Mouse (Mus musculus) forebrain, embryonic 14.5 days (tissue): ENCODE data around the gene Epha3. TPM values are rescaled to one million over a fixed set of nuclear protein-coding genes. Genes with fewer than 3 reads are reported as not detected.

Experiments used
- ATAC-seq: fragments of 200-750 bp; cut with Nextera tagmentation; 2 replicates; pipeline ENCODE4 v1.8.0; 2017; ENCODE audit warnings: mild to moderate bottlenecking, moderate library complexity
- DNase-seq: peaks from one replicate; pipeline ENCODE4 v3.0.0-alpha.2; 2015; ENCODE audit warnings: low spot score
- H3K27ac ChIP-seq: fragments of 300-500 bp; sonication (generic); 2 replicates; pipeline ENCODE4 v1.5.1; 2014; ENCODE audit warnings: low read depth, mild to moderate bottlenecking, control low read depth, low read length, moderate library complexity
- H3K27me3 ChIP-seq: fragments of 300-500 bp; sonication (generic); replicated peaks from 2 replicates; pipeline ENCODE4 v1.6.1; 2014; ENCODE audit warnings: low read length, control low read depth, mixed read lengths; ENCODE audit not compliant: control insufficient read depth, insufficient read depth
- H3K36me3 ChIP-seq: fragments of 300-500 bp; sonication (generic); 2 replicates; pipeline ENCODE4 v1.6.1; 2014; ENCODE audit warnings: low read length, control low read depth; ENCODE audit not compliant: control insufficient read depth, insufficient read depth
- H3K4me1 ChIP-seq: fragments of 300-500 bp; sonication (generic); 2 replicates; pipeline ENCODE4 v1.6.1; 2014; ENCODE audit warnings: antibody characterized with exemption, low read length, control low read depth; ENCODE audit not compliant: control insufficient read depth, insufficient read depth
- H3K4me2 ChIP-seq: fragments of 300-500 bp; sonication (generic); 2 replicates; pipeline ENCODE4 v1.6.1; 2014; ENCODE audit warnings: mild to moderate bottlenecking, control low read depth, low read length
- H3K4me3 ChIP-seq: fragments of 300-500 bp; sonication (generic); 2 replicates; pipeline ENCODE4 v1.5.1; 2014; ENCODE audit warnings: low read depth, low read length, control low read depth
- H3K9ac ChIP-seq: fragments of 300-500 bp; sonication (generic); 2 replicates; pipeline ENCODE4 v1.6.1; 2014; ENCODE audit warnings: mild to moderate bottlenecking, low read length, control low read depth, moderate library complexity
- H3K9me3 ChIP-seq: fragments of 300-500 bp; sonication (generic); replicated peaks from 2 replicates; pipeline ENCODE4 v1.6.1; 2016; ENCODE audit warnings: low read length, control low read depth, mixed read lengths; ENCODE audit not compliant: control insufficient read depth
- WGBS: fragments of 180-500 bp; shearing (Covaris S2); extraction: QIAGEN DNeasy Blood & Tissue Kit; methylation state at CpG from one replicate; pipeline ENCODE4 v1.1.7; 2014; 5-methylcytosine and 5-hydroxymethylcytosine counted together
- polyA plus RNA-seq: library from polyadenylated mRNA; unstranded; fragments of >200 nt; fragmentation: Nextera tagmentation; extraction: Ambion mirVana; gene quantifications from 2 replicates; pipeline ENCODE4 v1.2.1, GENCODE M21; 2014

Epha3 gene
- polyA plus RNA-seq, 1 experiment from 2014 or later = 68.7 TPM

- Histone ChIP-seq H3K9ac (no peak overlapping the region), H3K4me3 (no peak overlapping the region), H3K9me3 (no peaks in the 10 kb centered on the region), H3K4me1 (peaks cover 16% of the 10 kb centered on the region), H3K36me3 (no peaks in the 10 kb centered on the region), H3K4me2 (no peak overlapping the region), H3K27ac (no peak overlapping the region), H3K27me3 (no peaks in the 10 kb centered on the region)
- peak; percentile 73 for ATAC-seq
- peak; percentile 80 for DNase-seq
- 43% methylated on average over 2 of the region's 2 CpGs for WGBS
Observed at GRCm38 (mm10) chr16:63657743-63658142, 206.2 kb downstream of the Epha3 start.

- no peak for ATAC-seq
- Histone ChIP-seq H3K4me2 (no peak overlapping the region), H3K4me1 (peaks cover 9% of the 10 kb centered on the region), H3K9ac (no peak overlapping the region), H3K27ac (peak overlapping the region; percentile 54; the same call in 1 of the 2 replicates), H3K36me3 (no peaks in the 10 kb centered on the region), H3K27me3 (no peaks in the 10 kb centered on the region), H3K9me3 (no peaks in the 10 kb centered on the region), H3K4me3 (no peak overlapping the region)
- WGBS = 74% methylated on average over 5 of the region's 5 CpGs
- DNase-seq = peak; percentile 61
Observed at GRCm38 (mm10) chr16:63653393-63653918, 210.5 kb downstream of the Epha3 start.

DNA sequence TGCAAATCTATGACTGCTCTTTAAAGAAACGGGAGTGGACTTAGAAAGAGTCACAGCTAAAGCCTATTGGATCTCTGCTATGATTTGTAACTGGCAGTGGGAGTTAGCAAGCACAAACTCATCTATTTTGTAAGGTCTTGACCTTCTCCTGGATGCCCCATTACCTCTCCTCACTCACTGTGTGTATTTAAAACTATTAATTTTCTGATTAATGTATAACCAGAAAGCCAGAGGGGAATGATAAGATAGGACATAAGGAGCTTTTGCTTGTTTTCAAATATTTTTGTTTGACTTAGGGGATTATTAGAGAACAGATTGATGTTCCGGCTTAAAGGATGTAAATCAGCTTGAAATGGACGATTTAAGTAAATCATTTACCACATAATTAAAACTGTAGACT lies 213.2 kb downstream of the Epha3 start:
- Histone ChIP-seq H3K27ac (no peak overlapping the region), H3K9me3 (no peaks in the 10 kb centered on the region), H3K36me3 (no peaks in the 10 kb centered on the region), H3K4me3 (no peak overlapping the region), H3K4me1 (no peaks in the 10 kb centered on the region), H3K9ac (no peak overlapping the region), H3K4me2 (no peak overlapping the region), H3K27me3 (no peaks in the 10 kb centered on the region)
- 86% methylated on average over 3 of the region's 3 CpGs for WGBS
- ATAC-seq = no peak
- no peak for DNase-seq

DNA sequence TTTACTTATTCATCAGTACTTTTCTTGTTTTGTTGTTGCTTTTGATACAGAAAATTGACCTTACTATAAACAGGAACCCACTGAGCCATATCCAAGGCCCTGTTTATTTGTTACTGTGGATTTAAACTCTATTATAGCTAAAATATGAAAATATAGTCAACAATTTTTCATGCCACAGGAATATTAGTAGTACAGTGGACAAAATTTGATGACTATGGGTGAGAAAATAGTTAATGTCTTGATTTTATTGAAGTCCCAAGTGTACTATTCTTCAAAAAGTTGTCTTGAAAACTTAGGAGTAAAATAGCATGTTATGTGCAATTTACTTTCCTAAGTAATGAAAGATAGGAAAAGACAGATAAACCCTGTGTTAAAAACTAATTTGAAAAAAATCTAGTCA lies 217.4 kb downstream of the Epha3 start:
- Histone ChIP-seq H3K9ac (no peak overlapping the region), H3K9me3 (no peaks in the 10 kb centered on the region), H3K4me3 (no peak overlapping the region), H3K27me3 (no peaks in the 10 kb centered on the region), H3K27ac (no peak overlapping the region), H3K4me1 (no peaks in the 10 kb centered on the region), H3K4me2 (no peak overlapping the region), H3K36me3 (no peaks in the 10 kb centered on the region)
- DNase-seq = no peak
- no peak for ATAC-seq

DNA sequence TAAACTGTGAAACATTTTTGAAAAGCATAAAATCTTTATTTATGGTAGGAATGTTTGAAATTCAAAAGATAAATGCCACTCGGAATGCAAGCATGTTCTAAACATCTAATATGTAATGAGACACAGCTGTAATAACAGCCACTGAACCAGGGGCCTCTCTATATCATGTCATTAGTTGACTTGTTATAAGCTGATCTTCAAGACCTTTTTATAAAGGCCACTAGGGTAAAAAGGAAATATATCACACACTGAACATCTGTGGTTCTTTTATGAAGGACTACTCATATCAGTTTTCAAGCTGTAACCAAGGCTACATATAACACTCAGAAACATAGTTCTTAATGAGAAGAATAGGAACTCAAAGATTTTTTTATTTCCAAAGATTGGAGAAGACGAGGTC lies 221.3 kb downstream of the Epha3 start:
- no peak overlapping the region for H3K27ac ChIP-seq
- H3K36me3 ChIP-seq = no peaks in the 10 kb centered on the region
- H3K4me2 ChIP-seq = no peak overlapping the region
- H3K4me3 ChIP-seq = no peak overlapping the region
- ATAC-seq (no peak), DNase-seq (no peak)
- H3K4me1 ChIP-seq = peaks cover 6% of the 10 kb centered on the region; the same call in 1 of the 2 replicates
- no peaks in the 10 kb centered on the region for H3K9me3 ChIP-seq
- no peaks in the 10 kb centered on the region for H3K27me3 ChIP-seq
- H3K9ac ChIP-seq = no peak overlapping the region
- WGBS = 89% methylated on average over 2 of the region's 2 CpGs

- ATAC-seq (no peak), DNase-seq (no peak)
- H3K27me3 ChIP-seq = no peaks in the 10 kb centered on the region
- peaks cover 6% of the 10 kb centered on the region; the same call in 1 of the 2 replicates for H3K4me1 ChIP-seq
- no peak overlapping the region for H3K4me2 ChIP-seq
- H3K27ac ChIP-seq = no peak overlapping the region
- H3K9me3 ChIP-seq = no peaks in the 10 kb centered on the region
- no peak overlapping the region for H3K4me3 ChIP-seq
- 60% methylated on average over 3 of the region's 3 CpGs for WGBS
- no peak overlapping the region for H3K9ac ChIP-seq
- H3K36me3 ChIP-seq = no peaks in the 10 kb centered on the region
Observed at GRCm38 (mm10) chr16:63641603-63642002, 222.4 kb downstream of the Epha3 start.

DNA sequence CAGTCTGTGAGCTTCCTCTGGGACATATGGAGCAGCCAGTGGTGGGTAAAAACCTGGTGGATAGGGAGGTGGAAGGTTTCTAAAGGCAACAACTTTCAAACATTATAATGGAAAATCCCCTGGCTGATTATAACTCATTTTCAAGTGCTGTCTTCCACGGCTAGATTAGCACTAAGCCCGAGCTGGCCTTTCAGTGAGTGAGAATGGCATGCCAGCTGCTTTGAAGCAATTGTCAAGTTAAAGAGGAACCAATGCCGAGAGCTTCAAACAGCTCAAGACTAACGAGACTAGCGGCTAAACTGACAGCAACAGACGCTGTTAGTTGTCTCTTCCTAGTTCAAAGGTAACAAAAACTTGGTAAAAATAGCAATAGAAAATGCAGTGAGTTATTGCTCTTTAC lies 225.3 kb downstream of the Epha3 start:
- Histone ChIP-seq H3K27me3 (no peaks in the 10 kb centered on the region), H3K9ac (no peak overlapping the region), H3K9me3 (no peaks in the 10 kb centered on the region), H3K4me1 (peaks cover 6% of the 10 kb centered on the region; the same call in 1 of the 2 replicates), H3K27ac (no peak overlapping the region), H3K4me3 (no peak overlapping the region), H3K36me3 (no peaks in the 10 kb centered on the region), H3K4me2 (no peak overlapping the region)
- ATAC-seq = 0 out of 2 replicates have a peak, but pooled peaks have one; percentile 23
- WGBS = 4% methylated on average over 6 of the region's 6 CpGs
- DNase-seq = peak; percentile 50

GRCm38 (mm10) chr16:63633748-63634166 lies 230.2 kb downstream of the Epha3 start:
- Histone ChIP-seq H3K9ac (no peak overlapping the region), H3K27ac (no peak overlapping the region), H3K36me3 (no peaks in the 10 kb centered on the region), H3K27me3 (no peaks in the 10 kb centered on the region), H3K4me1 (peaks cover 3% of the 10 kb centered on the region; the same call in 1 of the 2 replicates), H3K4me3 (no peak overlapping the region), H3K4me2 (no peak overlapping the region), H3K9me3 (no peaks in the 10 kb centered on the region)
- DNase-seq = peak; percentile 58
- ATAC-seq = peak; percentile 82
- WGBS = 80% methylated on average over 5 of the region's 5 CpGs

DNA sequence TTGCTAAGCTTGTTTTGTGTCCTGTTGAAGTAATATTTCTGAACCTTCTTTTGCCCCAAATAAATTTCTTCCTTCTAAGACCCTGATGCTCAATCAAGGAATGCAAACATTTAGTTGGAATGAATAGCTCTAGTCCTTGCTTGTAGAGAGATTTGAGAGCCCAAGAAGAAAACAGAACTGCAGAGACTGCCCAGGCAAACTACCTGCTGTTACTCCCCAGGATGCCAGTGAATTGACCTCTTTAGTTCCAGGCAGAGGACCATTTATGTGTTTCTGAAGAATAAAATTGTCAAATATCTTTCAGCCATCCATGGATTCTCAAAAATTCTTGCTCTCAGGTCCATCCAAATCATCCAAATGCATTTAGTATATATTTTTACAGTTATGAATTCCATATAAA lies 238.7 kb downstream of the Epha3 start:
- ATAC-seq = no peak
- no peak for DNase-seq
- Histone ChIP-seq H3K9ac (no peak overlapping the region), H3K27me3 (no peaks in the 10 kb centered on the region), H3K4me3 (no peak overlapping the region), H3K27ac (no peak overlapping the region), H3K36me3 (no peaks in the 10 kb centered on the region), H3K4me1 (no peaks in the 10 kb centered on the region), H3K9me3 (no peaks in the 10 kb centered on the region), H3K4me2 (no peak overlapping the region)
